Mouse (Mus musculus): ENCODE measurements at regions not wholly inside any gene's neighbourhood (a gene's known extent, or its start where the extent isn't known, plus 50 kb on each side); places are given as distances from the start of the nearest gene placed in this dataset.

GRCm38 (mm10) chr15:38351701-38352100 lies 926.3 kb downstream of the 4930447A16Rik start:
- ATAC-seq (ENCODE audit: extremely low read depth, insufficient number of reproducible peaks, low FRiP score, poor library complexity, severe bottlenecking) = no peak

GRCm38 (mm10) chr15:38353371-38353770 lies 928.0 kb downstream of the 4930447A16Rik start:
- ATAC-seq (ENCODE audit: extremely low read depth, insufficient number of reproducible peaks, low FRiP score, poor library complexity, severe bottlenecking) = no peak

GRCm38 (mm10) chr15:38359053-38359452 lies 933.7 kb downstream of the 4930447A16Rik start:
- ATAC-seq (ENCODE audit: extremely low read depth, insufficient number of reproducible peaks, low FRiP score, poor library complexity, severe bottlenecking) = no peak

- ATAC-seq (ENCODE audit: extremely low read depth, insufficient number of reproducible peaks, low FRiP score, poor library complexity, severe bottlenecking) = no peak
These were observed 938.2 kb downstream of the 4930447A16Rik start for GRCm38 (mm10) chr15:38363522-38363921.

GRCm38 (mm10) chr15:38364014-38364413 lies 938.7 kb downstream of the 4930447A16Rik start:
- no peak for ATAC-seq (ENCODE audit: extremely low read depth, insufficient number of reproducible peaks, low FRiP score, poor library complexity, severe bottlenecking)

- ATAC-seq (ENCODE audit: extremely low read depth, insufficient number of reproducible peaks, low FRiP score, poor library complexity, severe bottlenecking) = no peak
These were observed 942.3 kb downstream of the 4930447A16Rik start for GRCm38 (mm10) chr15:38367643-38368042.

GRCm38 (mm10) chr15:38368291-38368690 lies 942.9 kb downstream of the 4930447A16Rik start:
- no peak for ATAC-seq (ENCODE audit: extremely low read depth, insufficient number of reproducible peaks, low FRiP score, poor library complexity, severe bottlenecking)

GRCm38 (mm10) chr15:38371404-38372090 lies 946.2 kb downstream of the 4930447A16Rik start:
- ATAC-seq (ENCODE audit: extremely low read depth, insufficient number of reproducible peaks, low FRiP score, poor library complexity, severe bottlenecking) = no peak

GRCm38 (mm10) chr15:38373797-38374196 lies 948.4 kb downstream of the 4930447A16Rik start:
- ATAC-seq (ENCODE audit: extremely low read depth, insufficient number of reproducible peaks, low FRiP score, poor library complexity, severe bottlenecking) = 0 out of 2 replicates have a peak, but pooled peaks have one; percentile 46

- ATAC-seq (ENCODE audit: extremely low read depth, insufficient number of reproducible peaks, low FRiP score, poor library complexity, severe bottlenecking) = no peak
These were observed 949.4 kb downstream of the 4930447A16Rik start for GRCm38 (mm10) chr15:38374786-38375185.

- no peak for ATAC-seq (ENCODE audit: extremely low read depth, insufficient number of reproducible peaks, low FRiP score, poor library complexity, severe bottlenecking)
These were observed 952.8 kb downstream of the 4930447A16Rik start for GRCm38 (mm10) chr15:38378106-38378505.

- no peak for ATAC-seq (ENCODE audit: extremely low read depth, insufficient number of reproducible peaks, low FRiP score, poor library complexity, severe bottlenecking)
These were observed 962.3 kb downstream of the 4930447A16Rik start for GRCm38 (mm10) chr15:38387617-38388016.

GRCm38 (mm10) chr15:38388436-38388835 lies 963.1 kb downstream of the 4930447A16Rik start:
- no peak for ATAC-seq (ENCODE audit: extremely low read depth, insufficient number of reproducible peaks, low FRiP score, poor library complexity, severe bottlenecking)

GRCm38 (mm10) chr15:38390450-38390849 lies 965.1 kb downstream of the 4930447A16Rik start:
- ATAC-seq (ENCODE audit: extremely low read depth, insufficient number of reproducible peaks, low FRiP score, poor library complexity, severe bottlenecking) = no peak

GRCm38 (mm10) chr15:38391420-38391819 lies 966.1 kb downstream of the 4930447A16Rik start:
- ATAC-seq (ENCODE audit: extremely low read depth, insufficient number of reproducible peaks, low FRiP score, poor library complexity, severe bottlenecking) = no peak

- ATAC-seq (ENCODE audit: extremely low read depth, insufficient number of reproducible peaks, low FRiP score, poor library complexity, severe bottlenecking) = no peak
These were observed 966.5 kb downstream of the 4930447A16Rik start for GRCm38 (mm10) chr15:38391860-38392259.

GRCm38 (mm10) chr15:38392441-38393149 lies 967.2 kb downstream of the 4930447A16Rik start:
- ATAC-seq (ENCODE audit: extremely low read depth, insufficient number of reproducible peaks, low FRiP score, poor library complexity, severe bottlenecking) = no peak

GRCm38 (mm10) chr15:38398852-38399251 lies 973.5 kb downstream of the 4930447A16Rik start:
- no peak for ATAC-seq (ENCODE audit: extremely low read depth, insufficient number of reproducible peaks, low FRiP score, poor library complexity, severe bottlenecking)

GRCm38 (mm10) chr15:38402762-38403161 lies 977.4 kb downstream of the 4930447A16Rik start:
- ATAC-seq (ENCODE audit: extremely low read depth, insufficient number of reproducible peaks, low FRiP score, poor library complexity, severe bottlenecking) = no peak

GRCm38 (mm10) chr15:38403760-38404375 lies 978.5 kb downstream of the 4930447A16Rik start:
- no peak for ATAC-seq (ENCODE audit: extremely low read depth, insufficient number of reproducible peaks, low FRiP score, poor library complexity, severe bottlenecking)
